ENCODE assay signal across 27 mouse cellular contexts in genomic region chr14:18667755-18668154, GRCm38 (mm10).
DNase-seq lines count a peak whose midpoint lies in the region; ATAC-seq lines count a peak whose summit lies in the region.
"Had no signal": no experiment of that assay in that cellular context is flagged by ENCODE, and none has a peak within 500 bp of the region (broad histone marks: within the 10 kb centered on the region; RNA-seq: fewer than 3 reads in every experiment).

No protein-coding gene starts in this region.

- H3K4me1 ChIP-seq in heart, embryonic 11.5 days (ENCODE audit: control insufficient read depth, insufficient read depth, low read length) = no peaks in the 10 kb centered on the region
- H3K4me1 ChIP-seq in heart, embryonic 12.5 days (replicated peaks) = no peaks in the 10 kb centered on the region
- H3K4me1 ChIP-seq: embryonic facial prominence, embryonic 10.5 days; forebrain, embryonic 12.5 days; hindbrain, embryonic 13.5 days; intestine, embryonic 15.5 days had no signal

- no peak overlapping the region for H3K4me3 ChIP-seq in heart, embryonic 11.5 days (ENCODE audit: low read depth, low read length)
- H3K4me3 ChIP-seq in heart, embryonic 12.5 days = no peak overlapping the region
- H3K4me3 ChIP-seq: embryonic facial prominence, embryonic 10.5 days; embryonic facial prominence, embryonic 13.5 days; erythroblast, embryonic 14.5 days; forebrain, embryonic 12.5 days; heart, embryonic 13.5 days; hindbrain, embryonic 10.5 days; hindbrain, embryonic 13.5 days; intestine, embryonic 15.5 days had no signal

- ATAC-seq in heart, embryonic 11.5 days (replicated peaks; ENCODE audit: insufficient number of reproducible peaks, low FRiP score, low TSS enrichment) = no peak
- ATAC-seq in heart, embryonic 12.5 days (ENCODE audit: insufficient number of reproducible peaks, low FRiP score) = no peak
- ATAC-seq: activated CD4-positive, CD25-positive, alpha-beta regulatory T cell, adult 4 months; forebrain, embryonic 16.5 days; hindbrain, embryonic 16.5 days; intestine, embryonic 15.5 days had no signal

- intact Hi-C loops in heart, postnatal 10 days (cut with DNase I) = loop anchor here (10.0 kb wide), 1 partner anchor 207 kb away; no protein-coding TSS in a partner anchor

- no peaks in the 10 kb centered on the region for H3K27me3 ChIP-seq in heart, embryonic 11.5 days (ENCODE audit: control insufficient read depth, insufficient read depth, low read length)
- no peaks in the 10 kb centered on the region for H3K27me3 ChIP-seq in heart, embryonic 12.5 days (replicated peaks)
- H3K27me3 ChIP-seq: embryonic facial prominence, embryonic 13.5 days; forebrain, embryonic 12.5 days; heart, embryonic 13.5 days; hindbrain, embryonic 13.5 days; intestine, embryonic 15.5 days had no signal

- no peak overlapping the region for H3K9ac ChIP-seq in heart, embryonic 11.5 days (ENCODE audit: low read depth, low read length)
- no peak overlapping the region for H3K9ac ChIP-seq in heart, embryonic 12.5 days
- H3K9ac ChIP-seq: embryonic facial prominence, embryonic 13.5 days; forebrain, embryonic 12.5 days; heart, embryonic 13.5 days; hindbrain, embryonic 13.5 days; intestine, embryonic 15.5 days had no signal

- no peak overlapping the region for H3K4me2 ChIP-seq in heart, embryonic 11.5 days
- no peak overlapping the region for H3K4me2 ChIP-seq in heart, embryonic 12.5 days
- H3K4me2 ChIP-seq: embryonic facial prominence, embryonic 13.5 days; forebrain, embryonic 12.5 days; heart, embryonic 13.5 days; hindbrain, embryonic 13.5 days; intestine, embryonic 15.5 days had no signal

- 64% methylated on average over 2 of the region's 2 CpGs for WGBS in heart, embryonic 11.5 days (ENCODE audit: insufficient replicate concordance)
- WGBS in heart, embryonic 12.5 days = 60% methylated on average over 2 of the region's 2 CpGs

- no peaks in the 10 kb centered on the region for H3K36me3 ChIP-seq in heart, embryonic 11.5 days (ENCODE audit: control insufficient read depth, insufficient read depth, low read length)
- H3K36me3 ChIP-seq in heart, embryonic 12.5 days = no peaks in the 10 kb centered on the region
- H3K36me3 ChIP-seq: embryonic facial prominence, embryonic 10.5 days; embryonic facial prominence, embryonic 13.5 days; forebrain, embryonic 12.5 days; heart, embryonic 13.5 days; hindbrain, embryonic 10.5 days; hindbrain, embryonic 13.5 days; intestine, embryonic 15.5 days had no signal

- no peaks in the 10 kb centered on the region for H3K9me3 ChIP-seq in heart, embryonic 11.5 days (replicated peaks; ENCODE audit: control insufficient read depth, low read length)
- no peaks in the 10 kb centered on the region for H3K9me3 ChIP-seq in heart, embryonic 12.5 days (replicated peaks)
- H3K9me3 ChIP-seq: embryonic facial prominence, embryonic 10.5 days; embryonic facial prominence, embryonic 13.5 days; forebrain, embryonic 12.5 days; heart, embryonic 13.5 days; hindbrain, embryonic 13.5 days; intestine, embryonic 15.5 days had no signal

- no peak overlapping the region for H3K27ac ChIP-seq in heart, embryonic 11.5 days (ENCODE audit: low read depth, low read length)
- H3K27ac ChIP-seq in heart, embryonic 12.5 days (ENCODE audit: poor library complexity, severe bottlenecking) = no peak overlapping the region
- H3K27ac ChIP-seq: embryonic facial prominence, embryonic 10.5 days; embryonic facial prominence, embryonic 13.5 days; forebrain, embryonic 12.5 days; heart, embryonic 13.5 days; hindbrain, embryonic 10.5 days; hindbrain, embryonic 13.5 days; intestine, embryonic 15.5 days had no signal

- peak; percentile 57 to 67 for DNase-seq in heart, adult 18-20 months
- DNase-seq in heart, adult 9 months (ENCODE audit: low spot score in 2 of 2) = peak; percentile 17 to 46
- peak; percentile 68 to 72 for DNase-seq in heart, postnatal 10 days
- peak; percentile 71 for DNase-seq in heart, postnatal 4 days
- DNase-seq in lung, postnatal 4 days = no peak
- DNase-seq in right cerebral cortex, postnatal 4 days = no peak
- DNase-seq: adrenal gland, adult 8-10 months; adrenal gland, postnatal 25 days; cerebellum, adult 11-12 months; cerebellum, adult 8-10 months; embryo, embryonic 11 days; gastrocnemius, postnatal 10 days; kidney, adult 11 months; kidney, adult 8-10 months had no signal

Comparison
In these comparisons a context has a peak if more than half of its experiments do, and no peak if none do; other contexts are left out.
1. DNase-seq: peak in heart, adult 18-20 months (2 of 2), heart, adult 9 months (2 of 2), heart, postnatal 10 days (2 of 2) and heart, postnatal 4 days (single experiment); none in lung, postnatal 4 days (0 of 2) and right cerebral cortex, postnatal 4 days (single experiment).